Mouse (Mus musculus) liver, embryonic 15.5 days (tissue): ENCODE results near the gene Fgfr4. TPM values are rescaled to one million over a fixed set of nuclear protein-coding genes. Genes with fewer than 3 reads are reported as not detected.

Source experiments
- ATAC-seq: fragments of 200-750 bp; cut with Nextera tagmentation; 2 replicates; pipeline ENCODE4 v1.8.0; 2017; ENCODE audit warnings: moderate number of reproducible peaks, mild to moderate bottlenecking, moderate library complexity; ENCODE audit not compliant: insufficient read depth
- H3K27ac ChIP-seq: fragments of 300-500 bp; sonication (generic); replicated peaks from 2 replicates; pipeline ENCODE4 v1.5.1; 2015; ENCODE audit warnings: mild to moderate bottlenecking, inconsistent platforms
- H3K27me3 ChIP-seq: fragments of 300-500 bp; sonication (generic); 2 replicates; pipeline ENCODE4 v1.6.1; 2015; ENCODE audit warnings: mild to moderate bottlenecking, inconsistent platforms
- H3K36me3 ChIP-seq: fragments of 300-500 bp; sonication (generic); replicated peaks from 2 replicates; pipeline ENCODE4 v1.6.1; 2015; ENCODE audit warnings: moderate library complexity, mild to moderate bottlenecking, inconsistent platforms
- H3K4me1 ChIP-seq: fragments of 300-500 bp; sonication (generic); replicated peaks from 2 replicates; pipeline ENCODE4 v1.6.1; 2015; ENCODE audit warnings: inconsistent platforms
- H3K4me2 ChIP-seq: fragments of 300-500 bp; sonication (generic); 2 replicates; pipeline ENCODE4 v1.6.1; 2015; ENCODE audit warnings: moderate library complexity, mild to moderate bottlenecking, inconsistent platforms
- H3K4me3 ChIP-seq: fragments of 300-500 bp; sonication (generic); replicated peaks from 2 replicates; pipeline ENCODE4 v1.5.1; 2015; ENCODE audit warnings: mild to moderate bottlenecking, inconsistent platforms
- H3K9ac ChIP-seq: fragments of 300-500 bp; sonication (generic); 2 replicates; pipeline ENCODE4 v1.6.1; 2015; ENCODE audit warnings: moderate library complexity, mild to moderate bottlenecking, inconsistent platforms
- H3K9me3 ChIP-seq: fragments of 300-500 bp; sonication (generic); replicated peaks from 2 replicates; pipeline ENCODE4 v1.6.1; 2016; ENCODE audit warnings: inconsistent platforms
- WGBS: fragments of 180-500 bp; shearing (Covaris S2); methylation state at CpG from one replicate; pipeline ENCODE4 v1.1.7; 2015; ENCODE audit warnings: mixed read lengths; ENCODE audit not compliant: insufficient replicate concordance; 5-methylcytosine and 5-hydroxymethylcytosine counted together
- polyA plus RNA-seq: library from polyadenylated mRNA; unstranded; fragments of >200 nt; fragmentation: Nextera tagmentation; extraction: Ambion mirVana; gene quantifications from 2 replicates; pipeline ENCODE4 v1.2.1, GENCODE M21; 2015

The Fgfr4 gene
- polyA plus RNA-seq, 1 experiment from 2014 or later: 5.8 TPM

DNA sequence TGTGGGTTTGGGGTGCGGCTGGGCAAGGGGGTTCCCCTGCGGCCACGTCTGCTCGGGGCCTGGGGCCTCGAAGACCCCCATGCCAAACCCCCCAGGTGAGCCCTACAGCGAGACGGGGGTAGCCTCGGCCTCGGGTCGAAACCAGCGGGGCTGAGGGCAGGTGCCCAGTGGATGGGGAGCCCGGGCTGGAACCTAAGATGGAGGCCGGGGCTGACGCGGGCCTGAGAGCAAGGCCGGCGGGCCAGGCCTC is 58.5 kb downstream of the Fgfr4 start:
- Histone ChIP-seq H3K27ac (peak overlapping the region; percentile 93), H3K9ac (peak overlapping the region; percentile 93), H3K4me3 (peak overlapping the region; percentile 86), H3K36me3 (peaks cover 21% of the 10 kb centered on the region), H3K9me3 (no peaks in the 10 kb centered on the region), H3K4me2 (peak overlapping the region; percentile 100), H3K27me3 (0 out of 2 replicates have a peak, but pooled peaks cover 3% of the 10 kb centered on the region), H3K4me1 (peaks cover 65% of the 10 kb centered on the region)
- 0% methylated on average over 17 of the region's 17 CpGs for WGBS
- peak; percentile 60 for ATAC-seq

DNA sequence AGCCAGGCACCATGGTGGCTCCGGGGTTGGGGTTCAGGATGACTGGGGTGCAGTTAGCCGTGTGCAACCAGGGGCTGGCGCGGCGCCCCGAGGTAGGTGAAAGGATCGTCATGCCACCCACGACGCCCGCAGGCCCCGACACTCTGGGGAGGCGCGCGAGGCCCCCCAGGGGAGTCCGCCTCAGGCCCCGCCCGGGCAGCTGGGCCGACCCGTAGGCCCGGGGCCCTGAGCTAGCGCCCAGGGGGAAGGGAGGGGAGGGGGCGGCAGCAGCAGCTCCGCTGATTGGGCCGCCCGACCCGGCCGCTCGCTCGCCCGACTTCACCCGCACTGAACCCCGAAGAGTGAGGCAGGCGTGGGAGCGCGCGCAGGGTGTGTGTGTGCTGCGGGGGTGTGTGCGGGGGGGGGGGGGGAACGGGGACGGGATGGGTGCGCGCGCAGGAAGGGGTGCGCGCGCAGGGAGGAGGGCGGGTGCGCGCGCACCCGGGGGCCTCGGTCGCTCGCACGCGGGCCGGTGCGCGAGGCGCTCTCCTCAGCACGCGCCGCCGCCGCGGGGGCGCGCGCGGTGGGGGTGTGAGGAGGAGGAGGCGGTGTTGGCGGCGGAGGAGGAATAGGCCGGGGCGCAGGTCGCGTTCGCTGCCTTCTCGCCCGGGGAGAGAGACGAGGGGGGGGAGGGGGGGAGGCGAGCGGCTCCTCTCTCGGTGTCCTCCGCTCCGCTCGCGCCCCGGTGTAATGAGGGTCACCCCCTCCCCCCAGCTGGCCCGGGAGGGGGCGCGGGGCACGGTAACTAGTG is 59.0 kb downstream of the Fgfr4 start:
- Histone ChIP-seq H3K27ac (peak overlapping the region; percentile 93), H3K4me1 (peaks cover 70% of the 10 kb centered on the region), H3K27me3 (0 out of 2 replicates have a peak, but pooled peaks cover 3% of the 10 kb centered on the region), H3K4me3 (peak overlapping the region; percentile 86), H3K36me3 (peaks cover 26% of the 10 kb centered on the region), H3K9ac (peak overlapping the region; percentile 93), H3K9me3 (no peaks in the 10 kb centered on the region), H3K4me2 (peak overlapping the region; percentile 100)
- under 1% methylated on average over 74 of the region's 93 CpGs for WGBS
- peak; percentile 77 for ATAC-seq

DNA sequence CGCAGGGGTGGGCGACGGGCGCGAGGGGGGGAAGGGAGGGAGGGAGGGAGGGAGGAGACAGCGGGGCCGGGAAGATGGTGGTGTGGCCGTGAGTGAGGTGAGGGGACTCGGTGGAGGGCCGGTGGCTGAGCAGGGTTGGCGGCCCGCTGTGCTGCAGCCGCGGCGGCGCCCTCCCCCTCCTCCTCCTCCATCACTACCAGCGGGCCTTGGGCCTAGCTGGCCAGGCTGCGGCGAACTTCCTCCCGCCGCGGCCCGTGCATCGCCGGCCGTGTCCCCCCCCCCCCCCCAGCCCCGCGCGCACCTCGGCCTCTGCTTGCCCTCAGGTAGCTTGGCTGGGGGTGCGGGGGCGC is 59.5 kb downstream of the Fgfr4 start:
- Histone ChIP-seq H3K27me3 (0 out of 2 replicates have a peak, but pooled peaks cover 3% of the 10 kb centered on the region), H3K4me2 (peak overlapping the region; percentile 100), H3K9me3 (no peaks in the 10 kb centered on the region), H3K27ac (peak overlapping the region; percentile 93), H3K9ac (peak overlapping the region; percentile 93), H3K36me3 (peaks cover 32% of the 10 kb centered on the region), H3K4me1 (peaks cover 75% of the 10 kb centered on the region), H3K4me3 (peak overlapping the region; percentile 86)
- 0% methylated on average over 13 of the region's 32 CpGs for WGBS
- ATAC-seq: peak; percentile 32

DNA sequence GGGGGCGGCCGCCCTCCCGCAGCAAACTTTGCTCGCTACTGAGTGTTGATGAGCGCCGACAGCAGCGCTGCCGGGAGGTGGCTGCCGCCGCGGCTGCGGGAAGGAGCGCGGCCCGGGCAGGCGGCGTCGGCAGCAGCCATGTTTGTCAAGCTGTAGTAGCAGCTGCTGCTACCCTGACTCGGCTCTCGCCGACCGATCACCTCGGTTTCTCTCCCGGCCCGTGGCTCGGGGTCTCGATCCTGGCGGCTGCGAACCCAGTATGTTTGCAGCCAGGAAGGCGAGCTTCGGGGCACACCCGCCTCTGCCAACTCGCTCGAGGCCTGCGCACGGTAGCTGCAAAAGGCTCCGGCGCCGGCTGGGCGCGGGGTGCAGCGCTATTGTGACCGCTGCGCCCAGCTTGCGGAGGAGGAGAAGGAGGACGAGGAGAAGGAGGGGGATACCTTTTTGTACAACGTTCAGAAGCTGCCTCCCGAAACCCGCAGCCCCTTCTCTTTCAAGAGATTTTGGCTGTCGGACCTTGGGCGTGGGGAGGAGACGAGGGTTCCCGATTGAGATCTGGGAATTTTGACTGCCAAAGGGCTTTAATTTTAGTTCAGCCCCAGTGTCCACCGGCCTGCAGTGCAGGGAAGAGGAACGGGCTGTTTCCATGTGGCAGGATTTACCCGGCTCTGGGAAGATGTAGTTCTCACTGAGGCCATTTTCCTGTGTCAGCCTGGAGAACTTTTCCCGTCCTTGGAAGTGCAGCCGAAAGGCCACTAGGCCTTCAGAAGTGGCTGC is 60.1 kb downstream of the Fgfr4 start:
- Histone ChIP-seq H3K27ac (peak overlapping the region; percentile 93), H3K4me3 (peak overlapping the region; percentile 86), H3K36me3 (peaks cover 38% of the 10 kb centered on the region), H3K9ac (peak overlapping the region; percentile 93), H3K4me1 (peaks cover 75% of the 10 kb centered on the region), H3K9me3 (no peaks in the 10 kb centered on the region), H3K4me2 (peak overlapping the region; percentile 100), H3K27me3 (0 out of 2 replicates have a peak, but pooled peaks cover 3% of the 10 kb centered on the region)
- no peak; the same call in 1 of the 2 replicates for ATAC-seq
- under 1% methylated on average over 58 of the region's 58 CpGs for WGBS

DNA sequence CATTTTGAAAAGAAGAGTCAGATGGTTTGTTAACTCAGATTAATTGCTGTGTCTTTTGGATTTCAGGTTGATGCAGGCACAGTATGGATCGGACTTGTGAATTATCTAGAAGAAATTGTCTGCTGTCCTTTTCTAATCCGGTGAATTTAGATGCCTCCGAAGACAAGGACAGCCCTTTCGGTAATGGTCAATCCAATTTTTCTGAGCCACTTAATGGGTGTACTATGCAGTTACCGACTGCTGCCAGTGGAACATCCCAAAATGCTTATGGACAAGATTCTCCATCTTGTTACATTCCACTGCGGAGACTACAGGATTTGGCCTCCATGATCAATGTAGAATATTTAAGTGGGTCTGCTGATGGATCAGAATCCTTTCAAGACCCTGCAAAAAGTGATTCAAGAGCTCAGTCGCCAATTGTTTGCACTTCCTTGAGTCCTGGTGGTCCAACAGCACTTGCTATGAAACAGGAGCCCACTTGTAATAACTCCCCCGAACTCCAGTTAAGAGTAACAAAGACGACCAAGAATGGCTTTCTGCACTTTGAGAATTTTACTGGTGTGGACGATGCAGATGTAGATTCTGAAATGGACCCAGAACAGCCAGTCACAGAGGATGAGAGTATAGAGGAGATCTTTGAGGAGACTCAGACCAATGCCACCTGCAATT is 60.8 kb downstream of the Fgfr4 start:
- ATAC-seq: no peak
- Histone ChIP-seq H3K36me3 (peaks cover 44% of the 10 kb centered on the region), H3K4me3 (peak overlapping the region; percentile 86), H3K9ac (peak overlapping the region; percentile 93), H3K4me2 (peak overlapping the region; percentile 100), H3K4me1 (peaks cover 80% of the 10 kb centered on the region), H3K27me3 (0 out of 2 replicates have a peak, but pooled peaks cover 3% of the 10 kb centered on the region), H3K27ac (peak overlapping the region; percentile 93; the same call in 1 of the 2 replicates), H3K9me3 (no peaks in the 10 kb centered on the region)
- WGBS: 55% methylated on average over 10 of the region's 10 CpGs

Other genes with a start within 250 kb of the Fgfr4 start
- gene Unc5a, start 203.2 kb upstream of the Fgfr4 start, polyA plus RNA-seq: 0.51 and 0.69 TPM in 2 replicates
- 6.6 and 7.9 TPM in 2 replicates for gene Hk3, start 131.3 kb upstream of the Fgfr4 start, polyA plus RNA-seq
- gene Uimc1, start 52.3 kb upstream of the Fgfr4 start, polyA plus RNA-seq: 11.5 and 13.1 TPM in 2 replicates
- gene Zfp346, start 47.3 kb upstream of the Fgfr4 start, polyA plus RNA-seq: 6.9 and 7.9 TPM in 2 replicates
- not detected in 2 replicates for gene Gm17617, start 19.1 kb upstream of the Fgfr4 start, polyA plus RNA-seq
- 13.3 and 14.4 TPM in 2 replicates for gene Nsd1, start 57.1 kb downstream of the Fgfr4 start, polyA plus RNA-seq
- gene Prelid1, start 167.9 kb downstream of the Fgfr4 start, polyA plus RNA-seq: 211 and 230 TPM in 2 replicates
- 48.6 and 51.3 TPM in 2 replicates for gene Rab24, start 169.3 kb downstream of the Fgfr4 start, polyA plus RNA-seq
- gene Mxd3, start 177.2 kb downstream of the Fgfr4 start, polyA plus RNA-seq: 28.8 and 33.6 TPM in 2 replicates
- 58.8 and 62.1 TPM in 2 replicates for gene Lman2, start 210.1 kb downstream of the Fgfr4 start, polyA plus RNA-seq
- gene Rgs14, start 217.1 kb downstream of the Fgfr4 start, polyA plus RNA-seq: 2.2 and 2.9 TPM in 2 replicates
- not detected in 2 replicates for gene Slc34a1, start 245.5 kb downstream of the Fgfr4 start, polyA plus RNA-seq